Mouse (Mus musculus): ENCODE measurements around the gene Ryr3.

Gene Ryr3

GRCm38 (mm10) chr2:112656131-112656530 is 560.8 kb downstream of the Ryr3 start:
- DNase-seq (ENCODE audit: low spot score in 2 of 2) = no peak

- no peak for DNase-seq (ENCODE audit: low spot score in 2 of 2)
These were observed 563.1 kb downstream of the Ryr3 start for GRCm38 (mm10) chr2:112653836-112654235.

- no peak for DNase-seq (ENCODE audit: low spot score in 2 of 2)
These were observed 579.7 kb downstream of the Ryr3 start for GRCm38 (mm10) chr2:112637206-112637605.

- DNase-seq (ENCODE audit: low spot score in 2 of 2) = peak; percentile 47 to 65
These were observed 584.4 kb downstream of the Ryr3 start for GRCm38 (mm10) chr2:112632536-112632935.

GRCm38 (mm10) chr2:112630669-112631068 is 586.2 kb downstream of the Ryr3 start:
- no peak for DNase-seq (ENCODE audit: low spot score in 2 of 2)

- no peak for DNase-seq (ENCODE audit: low spot score in 2 of 2)
These were observed 591.7 kb downstream of the Ryr3 start for GRCm38 (mm10) chr2:112625156-112625555.

GRCm38 (mm10) chr2:112617206-112617605 is 599.7 kb downstream of the Ryr3 start:
- DNase-seq (ENCODE audit: low spot score in 2 of 2) = no peak

- no peak for DNase-seq (ENCODE audit: low spot score in 2 of 2)
These were observed 602.5 kb downstream of the Ryr3 start for GRCm38 (mm10) chr2:112614375-112614774.

- DNase-seq (ENCODE audit: low spot score in 2 of 2) = no peak
These were observed 604.3 kb downstream of the Ryr3 start for GRCm38 (mm10) chr2:112612628-112613027.

GRCm38 (mm10) chr2:112606536-112606935 is 610.4 kb downstream of the Ryr3 start:
- DNase-seq (ENCODE audit: low spot score in 2 of 2) = peak in 1 of 2 experiments; percentile 13

GRCm38 (mm10) chr2:112602487-112602886 is 614.4 kb downstream of the Ryr3 start:
- peak in 1 of 2 experiments; percentile 20 for DNase-seq (ENCODE audit: low spot score in 2 of 2)

GRCm38 (mm10) chr2:112600222-112600621 is 616.7 kb downstream of the Ryr3 start:
- DNase-seq (ENCODE audit: low spot score in 2 of 2) = no peak

- DNase-seq (ENCODE audit: low spot score in 2 of 2) = no peak
These were observed 619.8 kb downstream of the Ryr3 start for GRCm38 (mm10) chr2:112597064-112597463.

GRCm38 (mm10) chr2:112596415-112596814 is 620.5 kb downstream of the Ryr3 start:
- no peak for DNase-seq (ENCODE audit: low spot score in 2 of 2)

- no peak for DNase-seq (ENCODE audit: low spot score in 2 of 2)
These were observed 621.1 kb downstream of the Ryr3 start for GRCm38 (mm10) chr2:112595807-112596206.

GRCm38 (mm10) chr2:112593781-112594180 is 623.1 kb downstream of the Ryr3 start:
- no peak for DNase-seq (ENCODE audit: low spot score in 2 of 2)

- no peak for DNase-seq (ENCODE audit: low spot score in 2 of 2)
These were observed 623.6 kb downstream of the Ryr3 start for GRCm38 (mm10) chr2:112593322-112593721.

- peak in 1 of 2 experiments; percentile 51 for DNase-seq (ENCODE audit: low spot score in 2 of 2)
These were observed 625.4 kb downstream of the Ryr3 start for GRCm38 (mm10) chr2:112591451-112591871.

- DNase-seq (ENCODE audit: low spot score in 2 of 2) = no peak
These were observed 625.9 kb downstream of the Ryr3 start for GRCm38 (mm10) chr2:112590985-112591384.
